Mouse (Mus musculus) lung, postnatal 10 days (tissue): Measurements from ENCODE around the gene Hax1.

Source experiments
- DNase-seq: peaks from one replicate; pipeline ENCODE4 v3.0.0; 2021

Hax1 gene

GRCm38 (mm10) chr3:89961436-89961835 is 37.1 kb downstream of the Hax1 start:
- no peak for DNase-seq

- DNase-seq: peak; percentile 95
Observed at GRCm38 (mm10) chr3:89960469-89960868, 38.1 kb downstream of the Hax1 start.

GRCm38 (mm10) chr3:89959435-89959834 is 39.1 kb downstream of the Hax1 start:
- no peak for DNase-seq

GRCm38 (mm10) chr3:89957880-89958279 is 40.7 kb downstream of the Hax1 start:
- DNase-seq: no peak

- no peak for DNase-seq
Observed at GRCm38 (mm10) chr3:89956177-89956971, 42.2 kb downstream of the Hax1 start.

GRCm38 (mm10) chr3:89953420-89953819 is 45.2 kb downstream of the Hax1 start:
- DNase-seq: peak; percentile 86

- DNase-seq: no peak
Observed at GRCm38 (mm10) chr3:89948655-89949054, 49.9 kb downstream of the Hax1 start.

GRCm38 (mm10) chr3:89948021-89948420 is 50.6 kb downstream of the Hax1 start:
- DNase-seq: no peak
